Mouse (Mus musculus): Measurements from ENCODE around the gene Adam11.
A peak's percentile ranks its signal among the peaks of the same experiment; 100 is the strongest.

GRCm38 (mm10) chr11:102773713-102774611 is 12.7 kb downstream of the Adam11 start:
- no peak for TF ChIP-seq POLR2A (IDR thresholded peaks at IDR 0.05; ENCODE audit: control insufficient read depth, extremely low read depth, insufficient read depth, low read length, poor library complexity)
- peak; percentile 96; the same call in 1 of the 2 replicates for TF ChIP-seq CTCF (IDR thresholded peaks at IDR 0.05; ENCODE audit: borderline replicate concordance, control insufficient read depth, extremely low read depth, insufficient read depth, low read length, poor library complexity)

Data from thymus, adult 2 months (tissue).